Comparison of ENCODE assay signal across 8 mouse cellular contexts in genomic region chr13:65112459-65113110, GRCm38 (mm10). TPM values are rescaled to one million over a fixed set of nuclear protein-coding genes. Genes with fewer than 3 reads are reported as not detected.
A peak's percentile ranks its signal among the peaks of the same experiment; 100 is the strongest.
DNase-seq lines count a peak whose midpoint lies in the region; ATAC-seq and TF ChIP-seq lines count a peak whose summit lies in the region.

TSS of gene Mfsd14b (minus strand) at chr13:65112975.

- peak; percentile 99 for ATAC-seq in forebrain, embryonic 15.5 days (replicated peaks)
- peak; percentile 90 for ATAC-seq in neutrophil, adult 5-6 weeks (ENCODE audit: extremely low read depth, insufficient number of reproducible peaks, low FRiP score, poor library complexity, severe bottlenecking)

- H3K36me3 ChIP-seq in ES-E14 (ENCODE audit: control insufficient read depth, insufficient read depth, low read length, poor library complexity, severe bottlenecking) = no peaks in the 10 kb centered on the region
- no peaks in the 10 kb centered on the region for H3K36me3 ChIP-seq in forebrain, embryonic 15.5 days

- TF ChIP-seq POLR2A in lung, adult 2 months (IDR thresholded peaks at IDR 0.05; ENCODE audit: borderline replicate concordance, extremely low read depth, low read depth, low read length) = peak; percentile 85; the same call in 1 of the 2 replicates

- TF ChIP-seq CTCF in lung, adult 2 months (IDR thresholded peaks at IDR 0.05; ENCODE audit: insufficient read depth, low read length) = no peak

- no peaks in the 10 kb centered on the region for H3K9me3 ChIP-seq in ES-E14 (ENCODE audit: control insufficient read depth, insufficient read depth, low read depth, low read length)
- H3K9me3 ChIP-seq in forebrain, embryonic 15.5 days = no peaks in the 10 kb centered on the region

- WGBS in forebrain, embryonic 15.5 days = under 1% methylated on average over 60 of the region's 60 CpGs
- WGBS in lung, adult 2 months = under 1% methylated on average over 60 of the region's 60 CpGs

- H3K4me2 ChIP-seq in forebrain, embryonic 15.5 days (replicated peaks) = peak within 1 kb of the TSS; percentile 55

- H3K27me3 ChIP-seq in forebrain, embryonic 15.5 days = no peaks in the 10 kb centered on the region

- H3K4me1 ChIP-seq in ES-E14 (ENCODE audit: control insufficient read depth in 2 of 2, insufficient read depth in 2 of 2, low read length in 2 of 2, poor library complexity in 1 of 2) = peaks cover 3 to 5% of the 10 kb centered on the region in 2 experiments; a peak in 3 of 4 replicates
- H3K4me1 ChIP-seq in forebrain, embryonic 15.5 days = peaks cover 17% of the 10 kb centered on the region
- H3K4me1 ChIP-seq in lung, adult 2 months (ENCODE audit: control insufficient read depth, insufficient read depth, low read length) = peaks cover 4% of the 10 kb centered on the region; the same call in 1 of the 2 replicates

- H3K4me3 ChIP-seq in ES-E14 (ENCODE audit: insufficient read depth in 1 of 2, low read depth in 1 of 2, low read length in 2 of 2, poor library complexity in 1 of 2, severe bottlenecking in 1 of 2) = peak within 1 kb of the TSS; percentile 87 to 95
- H3K4me3 ChIP-seq in forebrain, embryonic 15.5 days = peak within 1 kb of the TSS; percentile 60
- H3K4me3 ChIP-seq in lung, adult 2 months (replicated peaks; ENCODE audit: extremely low read depth, low read depth, low read length) = peak within 1 kb of the TSS; percentile 92

- H3K27ac ChIP-seq in ES-E14 (ENCODE audit: insufficient read depth, low read depth, low read length, poor library complexity, severe bottlenecking) = no peak within 1 kb of the TSS; the same call in 1 of the 2 replicates
- H3K27ac ChIP-seq in forebrain, embryonic 15.5 days (replicated peaks) = peak within 1 kb of the TSS; percentile 73

- in situ Hi-C loops in ES-E14 (cut with MboI; ENCODE audit: low sequenced_read_pairs in 2 of 2, unreplicated experiment in 2 of 2) = no loop called here

- intact Hi-C loops in heart, postnatal 25 days (cut with DNase I) = loop anchor here (5.0 to 10.0 kb wide), 3 partner anchors 130 to 798 kb away; partner anchors contain the start of genes Aaed1 and Zfp369

- peak within 1 kb of the TSS; percentile 94 for H3K9ac ChIP-seq in ES-E14 (ENCODE audit: insufficient read depth, low read depth, low read length, poor library complexity, severe bottlenecking)
- peak within 1 kb of the TSS; percentile 73 for H3K9ac ChIP-seq in forebrain, embryonic 15.5 days (replicated peaks)

- DNase-seq in ES-E14 (ENCODE audit: low read depth, low spot score) = peak; percentile 93
- DNase-seq in cerebellum, adult 11-12 months = peak; percentile 90
- peak; percentile 81 for DNase-seq in heart, postnatal 25 days (ENCODE audit: low spot score)
- peak; percentile 95 to 96 for DNase-seq in layer of hippocampus, adult 18-20 months (ENCODE audit: low spot score in 2 of 2)
- peak; percentile 90 for DNase-seq in lung, adult 2 months
- peak; percentile 77 to 81 for DNase-seq in thymus, adult 18-20 months

TF ChIP-seq in ES-E14, 5 proteins besides CTCF, POLR2A, EP300 and RAD21:
- TF ChIP-seq HCFC1 (IDR thresholded peaks at IDR 0.05; ENCODE audit: borderline replicate concordance, insufficient read depth, low read length) (peak; percentile 79), ZNF384 (IDR thresholded peaks at IDR 0.05; ENCODE audit: low read depth, low read length) (no peak)
TF ChIP-seq in ES-E14: peak in this region for 1.

RNA-seq across cellular contexts. Expression of gene Mfsd14b, which starts in this region (rescaled TPM):
- 43.1 and 56.2 TPM in 2 replicates for total RNA-seq in ES-E14 (2012; rRNA removed)
- 34.8 and 36.3 TPM in 2 replicates for polyA plus RNA-seq in forebrain, embryonic 15.5 days (2015; fragmentation: Nextera tagmentation; extraction: Ambion mirVana)
- 10 to 100 TPM; 16.6 to 20.6 TPM for total RNA-seq in heart, postnatal 25 days (2021)
- total RNA-seq in layer of hippocampus, adult 18-20 months (2021) = 10 to 100 TPM; 44.0 to 44.2 TPM
- 21.2 and 21.3 TPM in 2 replicates for polyA plus RNA-seq in lung, adult 2 months (2012; rRNA removed)
- total RNA-seq in neutrophil, adult 5-6 weeks (2017) = 131 and 162 TPM in 2 replicates
